Mouse (Mus musculus) adrenal gland, adult 2 months (tissue): ENCODE measurements around the gene Lrr1. TPM values are rescaled to one million over a fixed set of nuclear protein-coding genes. Genes with fewer than 3 reads are reported as not detected.
"Not testable (repeated sequence)": the region's sequence is repeated elsewhere in the genome, so short reads cannot be mapped to it uniquely, and the experiment has no call there.

ENCODE experiments used
- DNase-seq: peaks from one replicate; pipeline ENCODE4 v3.0.0; 2021
- long read RNA-seq: library from polyadenylated mRNA; stranded (forward); transcript quantifications from one replicate; pipeline ENCODE4 v2.0.0, GENCODE M21; 2021
- polyA plus RNA-seq: library from polyadenylated mRNA; depleted of rRNA; stranded (reverse); fragments of >200 nt; gene quantifications from 2 replicates; pipeline ENCODE4 v1.2.3, GENCODE M21; 2012; rRNA removed
- total RNA-seq, 2 experiments: library from RNA; stranded (reverse); gene quantifications; 2 replicates each; pipeline ENCODE4 v1.2.3; 2021

Gene Lrr1
- total RNA-seq (under 1 TPM in 1 of 2 experiments, not detected in 1; 0.17 TPM), polyA plus RNA-seq (0.64 TPM in 1 of 2 replicates, not detected in the other)
- long read RNA-seq: 0 reads

DNA sequence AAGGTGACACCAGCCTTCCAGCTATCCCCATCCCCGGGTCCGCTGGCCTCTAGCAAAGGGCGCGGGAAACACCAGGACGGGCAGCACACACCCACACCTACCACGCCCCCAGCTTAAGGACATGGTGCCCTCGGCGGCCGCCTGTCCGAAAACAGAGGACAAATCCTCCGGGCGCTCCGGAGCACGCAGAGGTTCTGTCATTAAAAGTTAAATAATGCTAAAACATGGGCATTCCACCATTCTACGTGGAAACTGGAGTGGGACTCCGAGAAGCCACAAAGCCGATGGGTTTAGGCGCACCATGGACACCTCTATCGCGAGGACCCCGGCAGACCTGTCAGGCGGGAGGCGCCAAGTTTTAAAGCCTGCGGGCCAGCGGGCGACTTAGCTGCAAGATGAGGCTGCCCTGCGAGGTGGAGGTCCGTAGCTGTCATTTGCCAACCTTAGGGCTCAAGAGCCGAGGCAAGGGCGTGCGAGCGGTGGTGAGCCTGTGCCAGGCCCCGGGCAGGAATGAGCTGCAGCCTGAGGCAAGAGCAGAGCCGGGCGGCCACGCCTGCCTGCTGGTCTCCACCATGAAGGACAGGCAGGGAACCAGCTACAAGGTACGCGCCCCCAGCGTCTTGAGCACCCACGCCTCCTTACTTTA lies at the start of gene Lrr1:
TSS of gene Lrr1 (plus strand) at position 354 of the 646 bp plus-strand sequence.
- DNase-seq: peak; percentile 89

- DNase-seq: no peak
Measured at GRCm38 (mm10) chr12:69119908-69120307, 48.7 kb upstream of the Lrr1 start.

DNA sequence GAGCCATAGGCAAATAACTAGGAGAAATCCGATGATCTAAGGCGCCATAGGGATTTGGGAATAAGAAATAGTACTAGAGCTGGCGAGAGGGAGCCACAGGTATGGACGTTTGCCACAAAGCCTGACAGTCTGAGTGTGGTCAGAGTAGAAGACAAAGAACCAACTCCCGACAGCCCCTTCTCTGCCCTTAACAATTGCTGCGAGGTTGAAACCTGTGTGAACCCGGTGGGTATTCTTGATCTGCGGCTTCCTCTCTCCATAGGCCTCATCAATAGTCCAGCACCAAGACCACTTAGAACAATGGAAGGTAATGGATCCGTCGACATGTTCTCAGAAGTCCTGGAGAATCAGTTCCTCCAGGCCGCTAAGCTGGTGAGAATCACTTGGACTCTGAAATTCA lies 45.8 kb upstream of the Lrr1 start:
- DNase-seq: no peak

- no peak for DNase-seq
Measured at GRCm38 (mm10) chr12:69125066-69125465, 43.5 kb upstream of the Lrr1 start.

- peak; percentile 26 for DNase-seq
Measured at GRCm38 (mm10) chr12:69127170-69127569, 41.4 kb upstream of the Lrr1 start.

GRCm38 (mm10) chr12:69127626-69128025 lies 41.0 kb upstream of the Lrr1 start:
- DNase-seq: no peak

DNA sequence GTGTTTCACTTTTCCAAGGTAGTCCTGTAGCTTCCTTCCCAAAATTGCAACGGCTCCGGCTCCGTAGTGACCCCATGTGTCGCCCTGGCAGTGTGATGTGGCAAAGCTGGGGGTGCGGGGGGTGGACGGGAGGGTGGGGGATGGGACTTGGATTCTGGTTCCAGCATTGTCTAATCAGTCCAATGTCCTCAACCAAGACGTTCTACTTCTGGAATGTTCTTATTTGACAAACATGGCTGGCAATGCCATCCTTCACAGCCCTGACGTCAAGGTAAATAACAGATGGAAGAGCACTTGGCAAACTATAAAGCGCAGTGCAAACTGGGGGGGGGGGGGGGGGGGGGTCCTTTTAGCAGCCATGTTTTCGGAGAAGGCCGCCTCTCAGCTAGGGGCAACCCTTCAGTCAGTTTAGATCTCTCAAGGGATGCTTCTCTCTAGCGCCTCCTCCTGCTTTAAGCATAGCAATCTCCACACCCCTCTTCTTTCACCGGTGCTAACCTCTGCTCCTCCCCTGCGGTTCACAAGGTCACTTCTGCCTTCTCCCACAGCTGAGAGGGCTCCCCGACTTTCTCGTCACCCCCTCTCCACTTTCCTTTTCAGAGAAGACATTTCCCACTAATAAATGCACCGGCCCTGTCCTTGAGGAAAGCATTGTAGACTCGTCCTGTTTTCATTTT lies 38.8 kb upstream of the Lrr1 start:
- DNase-seq: peak; percentile 6

DNA sequence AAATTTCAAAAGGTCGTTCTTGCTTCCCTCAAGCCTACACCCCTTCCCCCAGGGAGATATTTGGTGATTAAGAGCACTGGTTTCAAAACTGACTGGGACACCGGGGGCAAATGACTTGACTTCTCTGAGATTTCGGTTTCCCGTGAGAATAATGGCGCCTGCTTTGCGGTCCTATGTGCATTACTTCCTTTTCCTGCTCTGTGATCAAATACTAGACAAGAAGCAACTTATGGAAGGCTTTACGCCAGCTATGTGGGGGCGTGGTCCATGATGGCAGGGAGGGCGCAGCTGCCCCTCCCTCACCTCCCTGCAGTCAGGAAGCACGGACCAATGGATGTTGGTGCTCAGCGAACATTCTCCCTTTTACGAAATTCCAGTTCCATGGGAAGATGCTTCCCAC lies 38.1 kb upstream of the Lrr1 start:
- no peak for DNase-seq

- DNase-seq: no peak
Measured at GRCm38 (mm10) chr12:69131267-69131666, 37.3 kb upstream of the Lrr1 start.

DNA sequence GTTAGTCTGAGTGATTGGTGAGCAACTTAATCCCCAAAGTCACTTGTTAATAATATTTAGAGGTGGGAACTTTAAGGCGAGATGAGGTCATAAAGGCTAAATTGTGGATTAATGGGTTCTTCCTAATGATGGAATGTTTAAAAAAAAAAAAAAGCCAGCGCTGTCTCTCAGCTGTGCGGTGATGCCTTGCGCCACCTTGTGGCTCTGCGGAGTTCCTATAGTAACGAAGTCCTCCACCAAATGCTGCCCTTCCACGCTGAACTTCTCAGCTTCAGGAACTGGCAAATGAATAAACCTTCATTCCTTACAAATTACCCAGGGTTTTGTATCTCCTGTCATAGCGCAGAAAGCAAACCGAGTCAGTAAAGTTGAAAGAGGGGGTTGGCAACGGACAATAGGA lies 36.6 kb upstream of the Lrr1 start:
- DNase-seq: peak; percentile 27

DNA sequence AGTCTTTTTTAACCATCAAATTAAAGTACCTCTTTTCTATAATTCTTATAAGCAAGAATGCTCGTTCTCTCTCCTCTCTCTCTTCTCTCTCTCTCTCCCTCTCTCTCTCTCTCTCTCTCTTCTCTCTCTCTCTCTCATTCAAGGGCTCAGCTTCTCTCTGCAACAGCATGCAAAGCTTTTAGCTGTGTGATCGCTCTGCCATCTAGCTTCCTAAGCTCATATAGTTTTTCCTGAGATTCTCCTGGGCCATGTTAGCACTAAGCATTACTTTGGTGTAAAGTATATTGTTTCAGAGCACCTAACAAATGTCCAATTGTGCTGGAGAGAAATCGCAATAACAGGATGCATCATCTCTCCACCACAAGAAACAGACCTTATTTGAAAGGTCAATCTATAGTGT lies 29.4 kb upstream of the Lrr1 start:
- DNase-seq: no peak

DNA sequence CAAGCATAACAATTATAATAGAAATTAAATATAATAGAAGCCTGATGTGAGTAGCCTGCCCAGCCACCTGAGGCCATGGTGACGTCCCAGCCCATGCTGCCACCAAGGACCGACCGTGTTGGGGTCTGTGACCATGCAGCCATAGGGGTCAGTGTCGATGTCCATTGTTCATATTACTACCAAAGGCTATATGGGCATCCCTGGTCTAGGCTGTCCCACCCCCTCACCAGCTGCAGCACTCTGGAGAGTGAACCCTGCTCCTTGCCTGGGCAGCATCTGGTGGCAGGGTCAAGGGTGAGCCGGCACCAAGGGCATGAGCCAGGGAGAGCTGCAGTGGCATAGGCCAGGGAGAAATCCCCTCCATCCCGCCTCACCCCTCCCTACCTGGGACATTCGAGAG lies 28.8 kb upstream of the Lrr1 start:
- no peak for DNase-seq

DNA sequence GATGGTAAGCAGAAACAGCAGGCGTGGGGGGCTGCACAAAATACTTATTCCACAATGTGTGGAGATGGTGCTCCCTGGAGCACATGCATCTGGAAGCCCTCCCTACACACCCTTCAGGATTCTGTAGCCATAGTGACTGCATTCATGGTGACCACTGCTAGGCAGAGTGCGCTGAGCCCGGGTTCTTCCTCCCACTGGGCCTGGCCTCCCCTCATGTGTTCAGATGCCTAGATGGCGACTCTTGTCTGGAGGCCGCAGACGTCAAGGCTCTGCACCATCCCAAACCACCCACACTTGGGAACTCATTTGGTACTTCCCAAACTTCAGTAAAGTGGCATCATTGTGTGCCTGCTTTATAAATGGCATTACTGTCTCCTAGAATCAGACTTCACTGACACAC lies 25.2 kb upstream of the Lrr1 start:
- no peak for DNase-seq

GRCm38 (mm10) chr12:69147166-69147735 lies 21.4 kb upstream of the Lrr1 start:
- DNase-seq: no peak

GRCm38 (mm10) chr12:69150049-69150448 lies 18.6 kb upstream of the Lrr1 start:
- no peak for DNase-seq

DNA sequence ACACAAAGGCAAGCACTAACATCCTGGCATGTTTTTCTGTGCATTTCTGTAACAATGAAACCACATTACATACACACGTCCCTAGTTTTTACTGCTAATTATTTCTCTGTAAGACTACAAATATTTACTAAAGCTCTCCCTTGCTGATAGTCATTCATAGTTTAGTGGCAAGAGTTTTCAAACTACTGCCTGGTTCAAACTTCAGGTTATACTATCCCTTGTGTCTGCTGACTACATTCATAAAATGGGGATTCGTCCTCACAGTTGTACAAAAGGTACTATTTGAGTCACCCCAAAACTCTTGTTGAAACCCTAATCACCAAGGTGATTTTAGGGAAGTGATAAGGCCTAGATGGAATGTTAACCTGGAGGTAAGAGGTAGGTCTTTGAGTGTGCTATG lies 12.7 kb upstream of the Lrr1 start:
- DNase-seq: no peak

DNA sequence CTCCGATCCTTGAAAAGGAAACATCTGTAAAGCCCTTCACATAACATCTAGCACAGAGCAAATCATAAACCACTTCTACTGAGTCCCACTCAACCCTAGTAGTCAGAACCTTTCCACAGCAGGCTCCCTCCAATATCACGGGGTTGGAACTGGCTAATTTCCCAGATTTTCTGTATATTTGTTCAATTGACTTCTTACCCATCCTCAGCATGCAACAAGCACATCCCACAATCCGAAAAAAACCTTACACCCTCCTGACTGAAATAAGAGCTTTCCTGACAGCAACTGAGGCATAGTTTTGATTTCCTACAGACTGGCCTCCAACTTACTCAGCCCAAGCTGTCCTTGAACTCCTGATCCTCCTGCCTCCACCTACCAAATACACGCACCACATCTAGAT lies 12.2 kb upstream of the Lrr1 start:
- DNase-seq: no peak

- no peak for DNase-seq
Measured at GRCm38 (mm10) chr12:69157107-69157506, 11.5 kb upstream of the Lrr1 start.

- DNase-seq: no peak
Measured at GRCm38 (mm10) chr12:69158366-69158764, 10.2 kb upstream of the Lrr1 start.

DNA sequence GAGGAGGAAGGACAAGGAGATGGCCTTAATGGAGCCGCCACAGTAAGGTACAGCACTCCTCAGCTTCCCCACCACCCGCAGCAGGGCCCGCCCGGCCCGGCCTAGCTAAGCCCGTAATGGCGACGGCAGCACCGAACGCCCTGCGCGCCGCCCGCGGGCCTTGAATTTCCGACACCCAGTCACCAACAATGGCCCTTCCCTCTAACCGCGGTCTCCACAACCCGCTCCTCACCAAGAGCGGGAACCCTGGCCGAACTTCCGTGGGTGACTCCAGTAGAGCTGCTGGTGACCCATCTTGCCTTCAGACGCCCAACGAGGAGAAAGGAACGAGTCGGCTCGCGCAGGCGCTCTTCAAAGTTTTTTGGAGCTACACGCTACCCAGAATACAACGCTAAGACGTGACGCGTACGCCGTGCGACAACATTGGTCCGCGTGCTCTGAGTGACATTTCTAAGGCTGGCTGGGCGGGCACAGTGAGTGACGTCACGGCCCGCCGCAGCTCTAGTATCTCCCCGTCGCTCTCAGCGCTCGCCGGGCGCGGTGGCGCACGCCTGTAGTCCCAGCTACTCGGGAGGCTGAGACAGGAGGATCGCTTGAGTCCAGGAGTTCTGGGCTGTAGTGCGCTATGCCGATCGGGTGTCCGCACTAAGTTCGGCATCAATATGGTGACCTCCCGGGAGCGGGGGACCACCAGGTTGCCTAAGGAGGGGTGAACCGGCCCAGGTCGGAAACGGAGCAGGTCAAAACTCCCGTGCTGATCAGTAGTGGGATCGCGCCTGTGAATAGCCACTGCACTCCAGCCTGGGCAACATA lies 9.6 kb upstream of the Lrr1 start, which contains the start of gene Rps29:
TSS of gene Rps29 (minus strand) at position 422 of the 813 bp plus-strand sequence.
- peak; percentile 98 for DNase-seq

- DNase-seq: peak; percentile 29
Measured at GRCm38 (mm10) chr12:69159578-69159940, 9.1 kb upstream of the Lrr1 start.

DNA sequence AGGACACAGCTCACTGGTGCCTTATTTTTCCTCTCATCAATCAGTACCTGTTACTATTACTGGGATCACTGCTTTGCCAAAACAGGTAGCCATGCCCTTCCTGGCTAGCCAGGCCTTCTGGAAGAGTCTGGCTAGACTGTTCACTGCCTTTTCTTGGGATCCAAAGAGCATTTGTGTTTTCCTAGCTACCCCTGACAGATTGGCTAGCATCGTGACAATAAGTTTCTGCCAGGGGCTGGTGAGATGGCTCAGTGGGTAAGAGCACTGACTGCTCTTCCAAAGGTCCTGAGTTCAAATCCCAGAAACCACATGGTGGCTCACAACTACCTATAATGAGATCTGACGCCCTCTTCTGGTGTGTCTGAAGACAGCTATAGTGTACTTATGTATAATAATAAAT lies 7.9 kb upstream of the Lrr1 start:
- DNase-seq: not testable (repeated sequence)

DNA sequence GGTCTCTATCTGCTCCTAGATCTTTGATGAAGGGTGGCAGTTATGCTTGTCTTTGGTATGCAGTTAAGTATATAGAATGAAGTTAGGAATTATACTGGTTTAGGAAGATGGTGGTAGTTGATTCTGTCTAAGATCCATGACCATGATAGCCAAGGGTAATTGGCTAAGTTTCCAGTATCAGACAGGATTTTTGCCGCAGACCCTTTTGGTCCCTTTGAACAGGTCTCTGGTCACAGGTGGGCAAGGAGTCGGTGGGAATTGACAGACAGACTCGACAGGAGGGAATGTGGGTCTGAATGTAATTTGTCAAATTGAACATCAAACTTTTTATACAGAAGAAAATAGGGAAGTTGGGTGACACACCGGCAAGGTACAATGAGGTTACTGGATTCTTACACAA lies 5.0 kb upstream of the Lrr1 start:
- not testable (repeated sequence) for DNase-seq
